Mouse (Mus musculus): Measurements from ENCODE around the gene Cysrt1.

DNA sequence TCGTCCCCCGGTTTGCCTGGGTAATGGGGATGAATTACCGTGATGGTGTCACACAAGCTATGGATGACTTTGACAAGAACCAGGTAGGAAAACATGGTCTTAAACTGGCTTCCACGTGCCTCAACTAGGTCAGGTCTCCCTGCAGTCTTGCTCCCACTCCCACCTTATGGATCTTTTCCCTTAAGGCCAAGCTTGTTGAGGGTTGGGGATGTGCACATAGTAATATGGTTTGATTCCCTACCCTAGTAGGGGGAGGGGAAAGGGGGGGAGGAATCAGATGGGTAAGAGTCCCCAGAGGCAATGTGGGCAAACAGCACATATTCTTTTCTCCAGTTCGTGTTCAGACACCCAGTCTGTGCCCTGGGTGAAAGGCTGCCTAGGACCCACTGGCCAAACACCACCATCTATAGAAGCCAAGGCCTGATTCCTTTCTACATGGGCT is 20.9 kb downstream of the Cysrt1 start:
- TF ChIP-seq CTCF (IDR thresholded peaks at IDR 0.05; ENCODE audit: control insufficient read depth, insufficient read depth, insufficient read length) (no peak), MYOG (IDR thresholded peaks at IDR 0.05; ENCODE audit: control insufficient read depth, extremely low read depth, insufficient read length) (no peak), MAX (IDR thresholded peaks at IDR 0.05) (no peak), FOSL1 (IDR thresholded peaks at IDR 0.05; ENCODE audit: insufficient read depth, low read length, poor library complexity, severe bottlenecking) (no peak)
